Mouse (Mus musculus): Measurements from ENCODE around the gene Gstm3.

GRCm38 (mm10) chr3:107999491-107999890, 30.4 kb upstream of the Gstm3 start:
- no peak for TF ChIP-seq CTCF (IDR thresholded peaks at IDR 0.05; ENCODE audit: low read depth, low read length)
- no peak for TF ChIP-seq POLR2A (IDR thresholded peaks at IDR 0.05; ENCODE audit: insufficient read depth, low read length)
